Mouse (Mus musculus) hindlimb bud, embryonic 11.5 days (tissue): ENCODE results near the gene Gm9918.

Experiments
- DNase-seq: peaks from one replicate; pipeline ENCODE4 v3.0.0-alpha.2; 2012; ENCODE audit warnings: low read depth, low spot score; ENCODE audit errors: extremely low spot score

The Gm9918 gene

DNA sequence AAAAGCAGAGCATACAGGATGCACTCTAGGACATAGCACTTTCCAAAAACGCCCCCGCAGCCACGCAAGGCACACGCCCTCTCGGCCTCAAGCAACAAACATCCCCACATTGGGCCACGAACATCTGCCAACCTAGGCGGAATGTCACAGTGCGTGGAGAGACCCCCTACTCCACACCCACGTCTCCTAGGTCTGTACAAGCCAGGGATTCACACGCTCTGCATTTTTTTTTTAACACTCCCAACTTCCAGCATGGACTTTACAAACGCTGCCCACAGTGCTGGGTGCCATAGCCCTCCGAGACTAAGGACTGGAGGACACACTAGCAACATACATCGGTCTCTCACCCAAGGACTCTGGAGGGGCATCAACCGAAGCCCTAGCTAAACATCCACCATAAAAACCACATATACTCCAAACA is 24.9 kb upstream of the Gm9918 start:
- no peak for DNase-seq

DNA sequence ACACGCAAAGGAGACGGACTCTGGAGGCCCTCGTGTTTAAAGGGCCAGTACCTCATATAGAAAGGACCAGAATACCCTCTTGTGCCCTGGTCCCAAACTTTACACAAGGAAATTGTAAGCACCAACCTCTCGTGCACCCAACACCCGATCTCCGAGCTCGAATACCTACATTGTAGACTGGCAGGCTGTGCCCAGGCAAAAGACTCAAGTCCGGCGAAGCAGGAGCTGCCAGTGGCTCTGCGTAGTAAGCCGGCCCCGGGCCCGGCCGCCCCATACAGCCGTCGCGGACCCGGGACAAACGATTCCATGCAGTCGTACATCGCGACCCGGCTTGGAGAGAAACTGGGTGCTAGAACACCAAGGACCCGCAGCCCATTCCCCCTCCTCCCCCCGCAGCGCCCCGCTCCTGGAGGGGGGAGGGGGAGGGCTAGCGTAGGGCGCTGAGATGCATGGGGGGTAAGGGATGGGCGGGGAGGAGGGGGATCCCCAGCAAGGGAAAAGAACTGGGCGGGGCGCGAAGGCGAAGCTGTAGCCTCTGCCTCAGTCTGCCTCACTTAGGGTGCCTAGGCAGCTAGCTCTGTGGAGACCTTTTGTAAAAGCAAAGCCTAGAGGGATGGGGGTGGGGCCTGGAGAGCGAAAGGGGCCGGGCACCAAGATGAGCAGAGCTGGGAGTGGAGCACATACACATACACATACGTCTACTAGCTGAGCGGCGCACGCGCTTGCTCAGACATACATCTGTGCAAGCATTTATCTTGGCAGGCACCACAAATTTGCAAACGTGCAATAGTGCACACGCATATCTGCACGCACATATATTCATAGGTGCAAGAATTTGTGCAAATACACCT is 24.2 kb upstream of the Gm9918 start:
- no peak for DNase-seq

DNA sequence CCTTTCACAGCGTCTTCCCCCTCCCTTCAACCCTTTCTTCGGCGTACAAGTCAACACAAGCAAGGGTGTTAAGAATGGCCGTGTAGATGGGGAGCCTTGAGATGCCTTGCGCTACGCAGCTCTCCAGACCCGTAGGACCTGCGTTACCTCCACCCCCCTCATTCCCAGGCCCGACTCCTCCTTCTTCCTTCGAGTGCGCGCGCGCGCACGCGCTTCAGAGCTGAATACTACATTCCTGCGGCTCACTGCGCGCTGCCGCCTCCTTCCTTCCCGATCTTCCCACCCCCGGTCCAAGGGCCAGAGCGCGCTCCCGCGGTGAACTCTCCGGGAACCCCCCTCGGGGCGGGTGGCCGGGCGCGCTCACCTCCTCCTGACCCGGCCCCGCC is 23.5 kb upstream of the Gm9918 start:
- DNase-seq, result peak; percentile 91

DNA sequence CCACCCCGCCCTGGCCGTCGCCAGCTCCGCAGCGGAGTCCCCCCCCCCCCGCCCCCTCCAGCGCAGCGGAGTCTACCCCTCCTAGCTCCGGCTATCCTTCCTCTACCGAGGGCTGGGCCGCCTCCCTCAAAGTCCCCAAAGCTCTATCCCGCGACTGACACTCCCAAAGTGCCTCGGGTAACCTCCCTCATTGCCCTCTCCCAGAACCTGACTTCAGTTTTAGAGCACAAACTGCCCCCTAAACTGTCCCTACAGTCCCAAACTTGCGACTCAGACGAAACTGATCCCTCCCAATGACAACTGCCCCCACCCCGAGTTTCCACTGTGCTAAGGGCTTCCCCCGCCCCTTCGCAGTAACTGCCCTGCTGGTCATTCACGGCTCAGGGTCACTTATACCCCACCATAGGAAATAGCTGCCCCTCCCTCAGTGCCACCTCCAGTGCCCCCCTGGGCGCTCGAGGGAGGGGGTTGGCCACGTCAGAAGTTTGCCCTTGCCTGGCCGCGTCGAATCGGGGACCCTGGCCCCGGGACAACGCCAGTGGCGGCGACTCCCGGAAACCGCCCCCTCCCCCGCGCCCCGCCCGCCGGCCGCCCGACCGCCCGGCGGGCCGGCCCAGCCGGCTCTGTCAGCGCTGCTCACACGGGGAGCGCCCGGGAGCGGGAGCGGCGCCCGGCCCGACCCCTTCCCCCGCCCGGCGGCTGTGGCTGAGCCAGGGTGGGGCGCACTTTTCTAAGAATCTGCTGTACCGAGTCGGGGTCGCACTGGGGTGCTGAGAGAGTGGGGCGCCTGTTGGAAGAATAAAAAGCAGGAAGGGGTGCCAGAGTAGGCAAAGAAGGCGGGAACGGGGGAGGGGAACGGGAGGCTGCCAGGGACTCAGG is 22.9 kb upstream of the Gm9918 start:
- no peak for DNase-seq

DNA sequence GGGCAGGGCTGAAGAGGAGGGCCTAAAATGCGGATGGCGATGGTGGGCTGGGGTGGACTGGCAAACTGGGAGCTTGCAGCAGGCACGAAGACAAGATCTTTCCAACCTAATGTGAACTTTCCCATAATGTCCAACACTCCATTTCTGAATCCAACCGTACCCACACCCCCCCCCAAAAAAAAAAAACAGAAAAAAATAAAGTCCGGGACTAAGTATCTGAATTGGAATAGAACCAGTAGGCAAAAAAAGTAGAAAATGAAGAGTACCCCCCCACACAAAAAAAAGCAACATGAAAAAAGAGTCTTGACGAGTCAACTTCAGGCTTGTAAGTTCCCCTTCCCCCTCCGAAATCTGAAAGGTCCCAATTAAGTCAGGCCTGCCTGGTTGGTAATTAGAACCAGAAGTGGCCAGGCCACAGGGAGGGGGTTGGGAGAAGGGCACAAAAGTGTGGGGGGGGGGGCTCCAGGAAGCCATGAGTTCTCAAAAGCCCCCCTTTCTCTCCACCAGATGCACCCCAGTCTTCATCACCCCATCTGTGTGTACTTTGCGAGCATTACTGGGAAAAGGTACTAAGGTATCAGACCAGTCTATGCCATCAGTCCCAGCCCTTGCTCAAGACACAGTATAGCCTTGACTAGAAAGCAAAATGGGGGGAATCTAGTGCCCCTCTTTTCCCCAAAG is 22.1 kb upstream of the Gm9918 start:
- DNase-seq, result no peak

DNA sequence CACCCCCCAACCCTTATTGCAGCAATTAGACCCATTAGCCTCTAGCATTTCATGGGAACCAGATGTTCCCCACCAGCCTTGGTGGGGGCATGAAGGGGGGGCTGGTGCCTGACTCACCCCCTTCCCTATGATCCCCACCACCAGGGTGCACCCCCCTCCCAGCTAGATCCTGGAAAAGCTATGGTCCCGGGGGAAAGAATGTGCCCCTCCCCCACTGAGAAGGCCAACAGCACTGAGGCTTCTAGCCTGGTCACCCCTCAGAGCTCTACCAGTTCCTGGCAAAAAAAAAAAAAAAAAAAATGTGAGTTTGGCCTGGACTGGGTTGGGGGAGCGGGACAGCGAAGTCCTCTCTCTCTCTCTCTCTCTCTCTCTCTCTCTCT is 21.6 kb upstream of the Gm9918 start:
- DNase-seq, result no peak

DNA sequence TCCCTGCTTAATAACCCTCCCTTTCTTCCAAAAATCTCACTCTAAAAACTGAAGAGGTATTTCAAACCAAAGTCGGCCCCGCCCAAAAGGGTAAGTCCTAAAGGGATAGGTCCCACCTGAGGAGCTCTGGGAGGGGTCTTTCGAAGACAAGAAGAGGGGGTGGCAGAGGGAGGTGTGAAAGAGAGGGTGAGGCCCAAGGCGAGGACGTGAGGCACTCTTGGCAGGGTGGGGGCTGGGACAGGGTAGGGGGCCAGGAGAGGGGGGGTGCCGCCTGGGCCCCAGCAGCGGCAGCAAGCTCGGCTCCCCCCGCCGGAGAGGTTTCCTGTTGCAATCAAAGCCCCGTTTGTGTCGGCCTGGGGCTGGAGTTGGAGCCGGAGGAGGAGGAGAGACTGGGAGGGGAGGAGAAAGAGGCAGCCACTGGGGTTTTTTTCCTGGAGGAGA is 21.1 kb upstream of the Gm9918 start:
- no peak for DNase-seq

DNA sequence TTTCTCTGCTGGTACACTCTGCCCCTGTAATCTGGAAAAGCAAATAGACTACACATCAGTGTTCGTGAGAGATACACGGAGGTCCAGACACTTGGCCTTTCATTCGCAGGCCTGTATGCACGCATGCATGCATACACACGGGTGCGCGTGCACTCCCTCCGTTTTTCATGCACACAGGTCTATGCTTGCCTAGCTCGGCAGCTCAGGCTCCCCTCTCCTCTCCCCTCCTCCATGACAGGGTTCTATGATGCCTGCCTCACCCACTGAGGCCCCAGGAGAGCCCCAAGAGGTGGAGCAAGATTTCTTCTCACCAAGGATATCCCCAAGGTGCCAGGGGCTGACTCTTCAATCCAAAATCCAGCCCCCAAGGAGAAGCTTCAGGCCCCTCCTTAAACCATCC is 20.4 kb upstream of the Gm9918 start:
- no peak for DNase-seq

DNA sequence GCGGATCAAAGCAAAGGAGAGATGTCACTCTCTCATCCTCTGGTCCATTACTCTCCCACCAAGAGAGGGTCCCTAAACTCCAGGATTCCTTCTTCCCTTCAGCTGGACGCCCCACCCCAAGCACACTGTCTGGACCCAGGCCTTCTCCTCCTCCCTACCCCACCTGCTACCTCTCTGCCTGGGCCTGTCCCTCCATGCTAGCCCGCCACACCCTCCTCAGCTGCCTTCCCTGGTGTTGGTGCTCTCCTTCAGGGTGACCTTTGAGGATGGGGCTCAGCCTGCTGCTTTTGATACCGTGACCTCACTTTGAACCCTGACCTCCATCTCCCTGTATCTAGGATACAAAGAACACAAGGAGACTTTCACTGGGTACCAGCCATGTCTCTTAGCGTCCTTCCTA is 19.8 kb upstream of the Gm9918 start:
- no peak for DNase-seq

DNA sequence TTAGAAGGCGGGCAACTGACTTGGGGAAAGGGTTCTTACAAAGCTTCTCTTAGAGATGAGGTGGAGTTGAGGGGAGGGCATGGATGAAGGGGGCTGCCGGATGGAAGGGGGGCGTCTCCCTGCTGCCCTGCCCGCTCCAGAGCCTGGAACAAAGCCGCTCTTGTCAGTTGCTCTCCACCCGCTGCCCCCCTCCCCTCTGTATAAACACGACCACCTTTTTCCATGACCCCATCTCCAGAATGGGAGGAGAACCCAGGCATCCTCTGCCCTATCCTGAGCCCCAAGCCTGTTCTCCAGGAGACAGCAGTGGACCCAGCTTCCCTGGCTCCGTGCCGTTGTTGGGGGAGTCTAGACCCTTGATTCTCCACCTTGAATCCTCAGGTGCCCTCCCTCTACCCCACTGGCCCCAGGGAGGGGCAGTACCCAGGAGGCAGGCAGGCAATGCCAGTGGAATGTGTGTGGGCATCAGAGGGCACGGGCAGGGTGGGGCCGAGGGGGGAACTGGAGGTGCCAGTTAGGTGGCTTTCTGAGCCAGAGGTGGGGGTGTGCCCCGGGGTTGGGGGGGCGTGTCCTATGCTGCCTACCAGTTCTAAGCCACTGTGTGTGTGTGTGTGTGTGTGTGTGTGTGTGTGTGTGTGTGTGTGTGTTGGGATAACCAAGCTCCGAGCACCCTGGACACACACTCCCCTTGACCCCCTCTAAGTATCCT is 14.7 kb upstream of the Gm9918 start:
- DNase-seq, result no peak

DNA sequence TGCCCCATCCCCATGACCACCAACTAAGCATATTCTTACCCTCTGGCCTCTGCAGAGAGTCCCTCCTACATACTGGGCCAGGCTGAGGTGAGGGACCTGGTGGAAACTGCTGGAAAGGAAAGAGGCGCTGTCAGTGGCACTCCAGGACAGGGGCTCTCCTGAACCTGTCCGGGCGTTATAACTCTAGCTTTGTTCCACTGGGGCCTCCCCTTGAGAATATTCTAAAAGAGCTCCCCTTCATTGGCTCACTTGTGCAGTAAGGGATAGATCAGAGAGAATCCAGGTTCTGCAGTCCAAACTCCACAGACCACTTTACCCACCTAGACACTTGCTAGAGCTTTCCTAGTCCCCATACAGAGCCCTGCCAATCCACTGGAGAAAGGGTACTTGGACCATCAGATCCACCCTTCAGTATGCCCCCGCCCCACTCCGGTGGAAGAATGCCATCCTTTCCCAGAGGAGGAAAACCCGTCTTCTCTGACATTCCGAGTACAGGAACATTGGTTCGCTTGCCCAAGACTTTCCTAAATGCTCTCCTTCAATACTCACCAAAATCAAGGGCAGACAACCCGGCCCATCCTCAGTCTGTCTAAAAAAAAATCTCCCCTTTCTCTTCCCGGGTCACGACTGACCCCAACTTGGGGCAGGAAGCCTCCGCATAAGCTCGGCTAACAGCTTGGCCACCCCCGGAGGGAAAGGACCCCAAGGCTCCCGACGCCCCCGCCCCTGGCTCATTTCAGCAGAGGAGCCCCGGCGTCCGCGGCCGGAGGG is 13.7 kb upstream of the Gm9918 start:
- DNase-seq, result no peak

DNA sequence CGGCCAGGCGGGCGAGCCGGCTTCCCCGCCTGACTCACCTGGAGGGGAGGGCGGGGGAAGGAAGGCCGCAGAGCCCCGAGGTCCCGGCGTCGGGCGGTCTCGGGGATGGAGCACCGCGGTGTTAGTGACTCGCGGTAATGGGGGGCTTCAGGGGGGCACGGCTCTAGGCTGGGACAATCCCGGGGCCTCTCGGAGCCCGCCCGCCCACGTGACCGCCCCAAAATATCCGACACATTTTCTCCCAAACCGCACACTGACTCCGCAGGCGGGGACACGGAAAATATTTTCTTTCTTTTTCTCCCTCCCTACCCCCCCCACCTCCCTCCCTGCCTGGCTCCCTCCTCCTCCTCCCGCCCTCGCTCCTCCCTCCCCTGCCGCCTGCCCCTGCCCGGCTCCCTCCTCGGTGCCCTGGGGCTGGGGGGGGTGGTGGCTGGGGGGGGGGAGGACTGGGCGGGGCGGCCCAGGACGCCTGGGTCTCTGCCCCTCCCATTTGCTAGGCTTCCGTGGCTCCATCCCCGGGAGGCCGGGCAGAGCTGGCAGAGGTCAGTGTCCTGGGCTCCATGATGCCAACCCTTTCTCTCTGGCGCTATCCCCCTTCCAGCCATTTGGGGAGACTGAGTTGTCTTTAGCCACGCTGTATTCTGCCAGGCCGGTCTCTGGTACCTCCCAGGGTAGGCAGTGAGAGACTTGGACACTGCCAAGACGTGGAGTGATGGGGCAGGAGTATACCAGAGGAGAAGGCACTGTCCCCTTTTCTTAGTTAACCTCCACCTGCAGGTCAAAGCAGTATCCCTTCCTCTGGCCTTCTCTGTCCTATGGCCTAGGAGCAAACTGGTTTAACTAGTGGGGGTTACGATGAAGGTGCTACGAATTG is 12.9 kb upstream of the Gm9918 start, which contains the start of gene Rarg:
TSS of gene Rarg (minus strand) at position 316 of the 874 bp plus-strand sequence.
- no peak for DNase-seq

DNA sequence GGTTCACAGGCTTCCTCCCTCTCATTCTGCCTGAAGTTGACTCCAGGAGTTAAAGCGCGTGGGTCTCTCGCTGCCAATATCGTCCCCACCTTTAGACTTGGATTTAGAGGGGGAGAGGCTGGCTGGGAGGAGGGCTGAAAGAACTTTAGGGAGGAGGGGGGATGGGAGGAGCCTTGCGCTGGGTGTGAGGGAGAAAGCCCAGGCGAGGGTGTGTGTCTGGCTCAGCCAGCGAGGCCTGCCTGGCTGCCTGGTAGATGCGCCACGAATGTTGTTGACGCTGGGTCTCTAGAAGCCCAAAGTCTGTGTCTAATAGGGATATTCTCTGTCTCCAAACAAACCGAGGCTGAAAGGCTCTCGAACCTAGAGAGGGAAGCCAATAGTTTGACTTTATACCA is 12.3 kb upstream of the Gm9918 start:
- no peak for DNase-seq

DNA sequence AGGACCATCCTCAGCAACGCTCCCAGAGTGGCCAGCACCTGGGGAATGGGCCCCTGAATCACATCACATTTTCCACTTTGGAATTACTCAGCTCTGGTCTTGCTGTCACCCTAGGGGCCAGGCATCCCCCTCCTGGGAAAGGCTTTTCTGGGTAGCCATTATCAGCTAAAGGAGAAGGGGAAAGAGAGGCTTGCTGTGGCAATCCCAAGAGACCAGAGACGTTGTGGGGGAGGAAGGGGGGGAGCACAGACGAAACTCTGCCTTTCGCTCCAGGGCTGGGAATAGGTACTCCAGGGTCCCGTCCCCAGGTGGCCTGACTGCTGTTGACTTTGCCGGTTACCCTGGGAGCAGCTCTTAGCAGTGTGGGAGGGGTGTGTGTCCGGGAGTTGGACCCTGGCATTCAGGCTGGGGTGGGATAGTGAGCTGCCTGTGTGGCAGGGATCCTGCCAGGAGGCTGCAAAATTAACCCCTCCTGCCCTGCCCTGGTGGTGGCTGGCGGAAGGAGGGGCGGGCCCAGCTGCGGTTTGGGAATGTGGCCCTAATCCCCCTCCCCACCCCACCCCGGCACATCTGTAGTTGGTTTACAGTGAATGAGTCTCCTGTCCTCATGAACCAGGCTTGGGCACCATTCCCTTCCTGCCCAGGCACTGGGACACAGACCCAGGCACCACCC is 11.6 kb upstream of the Gm9918 start:
- no peak for DNase-seq

DNA sequence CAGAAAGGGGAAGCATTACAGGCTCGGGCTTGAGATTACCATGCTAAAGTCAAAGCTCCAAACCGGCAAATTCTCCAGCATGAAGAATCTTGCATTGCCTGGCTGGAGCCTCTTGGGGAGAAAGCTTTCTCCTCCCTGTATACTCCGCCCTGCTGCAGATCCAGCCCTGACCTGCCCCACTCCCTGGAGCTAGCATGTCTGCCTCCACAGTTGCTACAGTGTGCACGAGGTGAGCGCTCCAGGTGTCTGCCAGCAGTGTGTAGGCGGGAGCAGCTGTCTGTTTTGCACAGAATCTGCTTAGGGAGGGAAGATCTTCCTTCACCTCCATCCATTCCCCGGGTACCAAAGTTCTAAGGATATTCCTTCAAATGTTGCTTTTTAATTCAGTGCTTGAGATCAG is 7.8 kb upstream of the Gm9918 start:
- no peak for DNase-seq

DNA sequence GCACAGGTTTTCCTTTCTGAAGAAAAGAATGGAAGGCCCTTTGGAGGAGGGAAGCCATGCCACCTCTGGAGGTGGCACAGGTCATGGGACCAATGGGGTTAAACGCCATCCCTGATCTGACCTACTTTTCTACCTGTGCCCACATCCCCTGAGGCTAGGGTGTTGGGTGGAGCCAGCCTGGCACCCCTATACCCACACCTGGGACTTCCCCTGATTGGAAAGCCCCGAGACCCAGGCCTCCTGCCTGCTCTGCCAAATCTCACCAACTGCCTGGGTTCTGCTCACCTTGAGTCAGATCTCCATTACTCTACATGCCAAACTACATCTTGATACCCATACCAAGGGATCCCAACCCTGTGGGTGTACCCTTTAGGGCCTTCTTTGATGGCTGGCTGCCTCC is 7.3 kb upstream of the Gm9918 start:
- DNase-seq, result no peak

DNA sequence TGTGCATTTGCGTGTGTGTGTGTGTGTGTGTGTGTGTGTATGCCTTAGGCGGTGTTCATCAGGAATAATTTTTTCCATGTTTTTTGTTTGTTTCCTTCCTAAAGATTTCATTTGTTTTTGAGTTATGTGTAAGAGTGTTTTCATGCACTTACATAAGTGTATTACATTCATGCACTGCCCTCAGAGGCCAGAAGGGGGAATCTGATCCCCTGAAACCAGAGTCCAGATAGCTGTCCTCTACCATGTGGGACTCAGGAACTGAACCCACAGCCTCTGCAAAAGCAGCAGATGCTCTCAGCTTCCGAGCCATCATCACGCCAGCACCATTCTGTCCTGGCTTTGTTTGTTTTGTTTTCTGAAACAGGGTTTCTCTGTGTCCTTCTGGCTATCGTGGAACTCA is 4.8 kb upstream of the Gm9918 start:
- DNase-seq, result no peak

DNA sequence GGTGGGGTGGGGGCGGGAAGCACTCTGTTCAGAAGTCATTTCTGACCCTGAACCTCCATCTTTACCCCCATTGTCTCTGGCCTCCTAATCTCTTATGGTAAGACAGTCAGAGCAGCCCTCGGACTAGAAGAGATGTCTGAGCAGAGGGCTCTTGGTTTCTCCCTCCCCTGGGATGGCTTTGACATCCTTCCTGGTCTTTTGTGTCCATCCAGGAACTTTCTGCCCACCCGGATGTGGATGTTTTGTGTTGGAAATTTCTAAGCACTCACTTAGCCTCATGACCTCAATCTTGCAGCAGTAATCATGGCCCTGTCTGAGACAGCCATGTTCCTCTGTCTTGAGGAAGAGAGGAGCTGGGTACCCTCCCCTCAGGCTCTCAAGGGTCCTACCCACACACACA is 1.1 kb downstream of the Gm9918 start:
- no peak for DNase-seq
